Mouse (Mus musculus) natural killer cell, adult 2 months (primary cell): ENCODE data around the gene Eif4a1.
"Not testable (repeated sequence)": the region's sequence is repeated elsewhere in the genome, so short reads cannot be mapped to it uniquely, and the experiment has no call there.

Experiments
- DNase-seq, 2 experiments: peaks; one replicate each; pipeline ENCODE4 v3.0.0; 2022; ENCODE audit warnings: low spot score in 2 of 2

Eif4a1 gene

DNA sequence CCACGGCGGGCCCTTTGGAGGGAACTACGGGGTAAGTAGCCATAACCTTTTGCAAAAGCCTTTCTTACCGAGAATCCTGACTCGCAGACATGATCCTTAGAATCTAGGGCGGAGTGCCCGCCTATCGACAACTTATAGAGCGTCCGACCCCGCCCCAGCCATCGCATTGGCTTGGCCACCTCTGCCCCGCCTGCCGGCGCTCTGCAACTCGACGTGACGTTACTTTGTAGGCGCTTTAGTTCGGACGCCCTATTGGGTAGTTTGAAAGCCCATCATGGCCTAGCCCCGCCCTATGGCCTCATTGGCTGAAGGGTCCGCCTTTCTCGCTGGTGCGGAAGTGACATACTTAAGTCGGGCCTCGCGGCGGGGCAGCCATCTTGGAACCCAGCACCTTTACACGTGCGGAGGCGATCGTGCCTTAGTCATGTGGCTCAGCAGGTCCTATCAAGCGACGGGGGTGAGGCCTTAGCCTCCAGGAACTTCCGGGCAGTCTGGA, at the start of gene Eif4a1:
Gene Eif4a1, minus strand, starts transcription at position 213 of the 496 bp plus-strand sequence.
- DNase-seq: peak; percentile 100

DNA sequence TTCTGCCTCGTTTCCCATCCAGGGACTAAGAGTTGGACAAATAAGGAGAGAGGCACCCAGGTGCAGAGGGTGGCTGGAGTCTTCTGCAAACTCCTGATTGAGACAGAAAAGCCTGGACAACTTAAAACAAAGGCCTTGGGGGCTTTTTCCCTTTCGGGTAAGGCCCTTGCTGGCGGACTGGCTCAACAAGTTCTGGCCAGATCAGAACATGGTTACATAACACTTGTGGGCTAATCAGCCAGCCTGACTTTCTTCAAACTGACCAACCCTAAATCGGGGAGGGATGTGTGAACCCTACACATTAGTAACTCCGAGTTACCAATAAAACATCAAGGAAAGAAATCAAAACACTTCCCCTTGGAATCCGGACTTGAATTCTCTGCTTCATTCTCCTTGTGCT, 48.6 kb upstream of the Eif4a1 start:
- no peak for DNase-seq

DNA sequence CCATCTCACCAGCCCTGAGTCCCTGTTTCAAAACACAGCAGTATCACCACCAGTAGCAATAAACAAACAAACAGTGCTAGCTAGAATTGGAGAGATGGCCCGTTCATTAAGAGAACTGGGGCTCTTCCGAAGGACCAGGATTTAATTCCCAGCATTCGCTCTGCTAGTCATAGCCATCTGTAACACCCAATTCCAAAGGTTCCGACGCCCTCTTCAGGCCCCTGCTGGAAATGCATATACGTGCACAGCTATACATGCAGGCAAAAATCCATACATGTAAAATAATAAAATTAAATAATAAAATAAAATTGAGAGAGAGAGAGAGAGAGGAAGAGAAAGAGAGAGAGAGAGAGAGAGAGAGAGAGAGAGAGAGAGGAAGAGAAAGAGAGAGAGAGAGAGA, 47.2 kb upstream of the Eif4a1 start:
- no peak for DNase-seq

- DNase-seq: no peak
Observed at GRCm38 (mm10) chr11:69718661-69719060, 46.4 kb upstream of the Eif4a1 start.

- no peak for DNase-seq
Observed at GRCm38 (mm10) chr11:69716953-69717352, 44.7 kb upstream of the Eif4a1 start.

GRCm38 (mm10) chr11:69715929-69716328, 43.7 kb upstream of the Eif4a1 start:
- DNase-seq: no peak

DNA sequence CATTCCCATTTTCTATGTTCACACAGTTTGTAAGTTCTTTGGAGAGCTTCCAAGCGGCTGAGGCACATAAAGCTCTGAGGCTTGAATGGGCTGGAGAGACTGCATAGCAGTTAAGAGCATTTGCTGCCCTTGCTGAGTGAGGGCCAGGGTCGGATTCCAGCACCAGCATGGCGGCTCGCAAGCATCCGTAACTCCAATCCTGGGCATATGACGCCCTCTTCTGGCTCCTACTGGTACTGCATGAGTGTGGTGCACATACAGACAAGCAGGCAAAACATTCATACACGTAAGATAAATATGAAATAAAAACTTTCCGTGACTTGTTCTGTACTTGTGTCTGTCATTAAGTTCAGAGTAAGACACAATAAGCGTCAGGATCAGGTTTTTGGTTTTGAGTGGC, 43.3 kb upstream of the Eif4a1 start:
- peak; percentile 35 to 39 for DNase-seq

DNA sequence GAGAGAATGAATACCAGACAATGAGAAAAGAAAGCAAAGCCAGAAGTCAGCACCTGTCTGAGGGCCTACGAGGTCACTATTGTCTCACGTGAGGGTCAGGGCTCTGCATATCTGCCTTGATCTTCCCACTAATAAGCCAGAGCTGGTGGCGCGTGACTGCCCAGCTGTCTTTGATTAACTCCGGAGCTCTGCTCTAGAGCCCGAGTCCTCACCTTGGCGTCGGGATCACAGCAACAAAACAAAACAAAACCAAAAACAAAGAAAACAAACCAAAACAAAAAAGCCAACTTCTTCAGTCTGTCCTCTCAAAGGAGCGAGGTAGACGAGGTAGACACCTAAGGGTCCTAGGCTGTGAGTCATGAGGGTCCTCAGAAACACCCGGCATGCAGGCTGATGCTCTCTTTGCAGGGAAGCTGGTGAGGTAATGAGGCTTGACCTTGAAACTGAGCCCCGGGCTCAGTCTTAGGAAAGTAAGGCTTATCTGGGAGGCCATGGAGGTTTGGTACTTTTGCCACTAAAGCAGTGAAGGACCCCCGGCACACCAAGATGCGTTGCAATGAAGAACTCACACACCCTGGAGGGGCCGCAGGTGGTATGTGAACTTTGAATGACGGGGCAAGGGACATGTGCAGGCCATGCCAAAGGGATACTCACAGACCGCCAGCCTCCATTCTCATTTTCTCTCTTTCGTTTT, 42.6 kb upstream of the Eif4a1 start:
- no peak for DNase-seq

- no peak for DNase-seq
Observed at GRCm38 (mm10) chr11:69712954-69713672, 40.9 kb upstream of the Eif4a1 start.

DNA sequence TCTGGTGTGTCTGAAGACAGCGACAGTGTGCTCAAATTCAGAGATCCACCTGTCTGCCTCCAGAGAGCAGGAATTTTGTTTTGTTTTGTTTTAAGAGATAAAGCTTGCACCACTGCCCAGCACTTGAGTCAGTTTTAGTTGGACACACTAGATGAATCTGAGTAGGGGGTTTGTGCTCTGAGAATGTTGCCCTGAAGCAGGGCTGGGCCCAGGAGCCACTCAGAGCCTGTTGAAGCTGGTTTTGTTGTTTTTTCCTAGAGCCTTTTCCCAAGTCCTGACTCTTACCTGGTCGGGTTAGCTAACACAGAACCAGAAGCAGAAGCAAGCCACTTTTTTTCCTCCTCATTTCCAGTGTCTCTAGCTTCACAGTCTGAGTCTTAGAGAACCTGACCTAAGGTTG, 38.9 kb upstream of the Eif4a1 start:
- no peak for DNase-seq

DNA sequence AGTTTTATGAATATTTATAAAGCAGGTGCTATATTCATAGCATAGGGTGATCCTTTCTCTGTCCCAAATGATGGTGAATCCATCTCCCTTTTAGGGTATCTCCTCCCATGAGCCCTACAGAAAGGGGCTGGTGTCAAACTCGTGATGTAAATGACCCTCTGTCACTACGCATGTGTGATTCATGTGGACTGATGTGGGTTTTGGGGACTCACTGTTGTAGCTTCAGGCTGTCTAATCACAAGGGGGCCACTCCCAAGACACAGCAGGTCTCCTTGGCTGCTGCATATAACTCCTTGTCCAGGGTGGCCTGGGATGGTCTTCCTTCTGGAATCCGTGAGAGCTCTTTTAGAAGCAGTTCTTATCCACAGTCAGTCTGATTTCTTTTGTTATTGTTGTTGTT, 38.2 kb upstream of the Eif4a1 start:
- DNase-seq: no peak

GRCm38 (mm10) chr11:69709554-69710446, 37.6 kb upstream of the Eif4a1 start:
- DNase-seq: no peak

DNA sequence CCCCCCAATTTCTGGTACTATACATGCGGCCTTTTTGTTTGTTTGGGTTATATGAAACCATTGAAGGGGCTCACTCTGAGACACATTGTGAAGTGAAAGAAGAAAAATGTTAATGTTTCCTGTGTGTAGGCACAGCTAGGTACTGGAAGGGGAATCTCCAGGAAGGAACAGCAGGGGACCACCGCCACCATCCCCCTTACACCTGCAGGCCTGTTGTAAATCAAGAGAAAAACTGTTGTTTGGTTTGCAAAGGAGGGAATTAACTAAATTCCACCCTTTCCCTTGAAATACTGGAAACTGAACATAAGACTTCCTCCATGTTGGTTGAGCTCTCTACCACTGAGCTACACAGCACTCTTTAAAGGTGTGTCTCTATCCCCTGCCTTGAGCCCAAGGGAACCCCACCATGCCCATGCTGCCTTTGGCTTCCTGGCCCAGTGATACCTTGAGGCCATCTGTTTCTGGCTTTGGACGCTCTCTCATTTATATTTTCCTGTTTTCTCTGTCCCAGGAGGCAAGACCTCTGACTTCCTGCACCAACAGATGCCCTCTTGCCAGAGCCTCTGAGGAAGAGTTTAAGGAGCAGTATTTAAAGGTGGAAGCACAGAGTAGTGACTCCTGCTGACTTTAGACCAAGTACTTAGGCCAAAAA, 36.5 kb upstream of the Eif4a1 start:
- no peak for DNase-seq

- DNase-seq: no peak
Observed at GRCm38 (mm10) chr11:69707873-69708381, 35.7 kb upstream of the Eif4a1 start.

DNA sequence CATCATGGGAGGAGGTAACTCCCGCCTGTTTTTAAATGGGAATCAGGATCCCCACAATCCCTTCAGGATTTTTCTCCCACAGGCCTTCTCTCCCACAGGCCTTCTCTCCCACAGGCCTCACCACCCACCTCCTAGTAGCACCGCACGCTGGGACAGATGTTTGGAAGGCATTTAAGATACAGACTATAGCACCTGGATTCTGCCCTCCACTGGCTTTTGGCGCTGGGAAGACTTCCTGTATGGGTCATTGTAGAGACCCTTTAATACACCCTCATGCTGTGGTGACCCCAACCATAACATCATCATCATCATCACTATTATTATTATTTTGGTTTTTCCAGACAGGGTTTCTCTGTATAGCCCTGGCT, 35.2 kb upstream of the Eif4a1 start:
- DNase-seq: no peak

GRCm38 (mm10) chr11:69706775-69707479, 34.7 kb upstream of the Eif4a1 start:
- DNase-seq: no peak

DNA sequence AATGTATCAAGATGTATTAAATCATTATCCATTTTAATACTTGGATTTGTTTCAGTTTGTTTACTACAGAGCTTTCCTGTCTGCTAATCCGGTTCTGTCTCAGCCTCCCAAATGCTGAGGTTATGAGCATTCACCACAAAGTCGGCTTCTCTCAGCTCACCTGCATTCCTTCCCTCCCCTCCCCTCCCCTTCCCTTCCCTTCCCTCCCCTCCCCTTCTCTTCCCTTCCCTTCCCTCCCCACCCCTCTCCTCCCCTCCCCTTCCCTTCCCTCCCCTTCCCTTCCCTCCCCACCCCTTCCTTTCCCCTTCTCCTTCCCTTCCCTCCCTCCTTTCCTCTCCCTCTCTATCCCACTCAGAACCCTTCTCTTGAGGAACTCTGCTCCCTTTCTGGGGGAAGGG, 32.4 kb upstream of the Eif4a1 start:
- DNase-seq: no peak

GRCm38 (mm10) chr11:69703814-69704612, 31.8 kb upstream of the Eif4a1 start:
- no peak for DNase-seq

DNA sequence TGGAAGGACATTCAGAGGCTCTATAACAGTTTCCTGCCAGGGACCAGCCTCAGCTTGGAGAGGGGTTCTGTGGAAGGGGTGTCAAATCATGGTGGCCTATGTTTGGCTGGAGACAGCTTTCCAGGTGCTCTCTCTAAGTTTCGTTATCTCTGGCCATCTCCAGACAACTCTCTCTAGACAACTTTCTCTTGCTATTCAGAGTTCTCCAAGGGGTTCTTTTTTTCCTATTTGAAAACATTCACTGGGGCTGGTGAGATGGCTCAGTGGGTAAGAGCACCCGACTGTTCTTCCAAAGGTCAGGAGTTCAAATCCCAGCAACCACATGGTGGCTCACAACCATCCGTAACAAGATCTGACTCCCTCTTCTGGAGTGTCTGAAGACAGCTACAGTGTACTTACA, 31.2 kb upstream of the Eif4a1 start:
- DNase-seq: not testable (repeated sequence)

DNA sequence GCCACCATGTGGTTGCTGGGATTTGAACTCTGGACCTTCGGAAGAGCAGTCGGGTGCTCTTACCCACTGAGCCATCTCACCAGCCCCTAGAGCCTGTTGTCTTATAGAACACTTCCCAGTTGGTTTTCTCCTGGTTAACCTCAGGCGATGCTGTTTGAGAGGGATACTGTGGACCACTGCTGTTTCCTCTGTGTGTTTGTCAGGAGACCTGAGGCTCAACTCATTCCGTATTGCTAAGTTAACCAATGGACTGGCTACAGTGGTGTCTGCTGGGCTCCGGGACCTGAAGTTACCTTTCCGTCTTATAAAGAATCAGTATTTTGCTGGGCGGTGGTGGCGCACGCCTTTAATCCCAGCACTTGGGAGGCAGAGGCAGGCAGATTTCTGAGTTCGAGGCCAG, 30.7 kb upstream of the Eif4a1 start:
- not testable (repeated sequence) for DNase-seq
